Mouse (Mus musculus) liver, adult (tissue): ENCODE results near the gene Hamp.
"Not testable (repeated sequence)": the region's sequence is repeated elsewhere in the genome, so short reads cannot be mapped to it uniquely, and the experiment has no call there.

Experiments
- GATA4 ChIP-seq: IDR thresholded peaks from 2 replicates; pipeline ENCODE4 v1.6.1; 2014; ENCODE audit warnings: mild to moderate bottlenecking, low read length; ENCODE audit not compliant: insufficient replicate concordance

Gene Hamp

DNA sequence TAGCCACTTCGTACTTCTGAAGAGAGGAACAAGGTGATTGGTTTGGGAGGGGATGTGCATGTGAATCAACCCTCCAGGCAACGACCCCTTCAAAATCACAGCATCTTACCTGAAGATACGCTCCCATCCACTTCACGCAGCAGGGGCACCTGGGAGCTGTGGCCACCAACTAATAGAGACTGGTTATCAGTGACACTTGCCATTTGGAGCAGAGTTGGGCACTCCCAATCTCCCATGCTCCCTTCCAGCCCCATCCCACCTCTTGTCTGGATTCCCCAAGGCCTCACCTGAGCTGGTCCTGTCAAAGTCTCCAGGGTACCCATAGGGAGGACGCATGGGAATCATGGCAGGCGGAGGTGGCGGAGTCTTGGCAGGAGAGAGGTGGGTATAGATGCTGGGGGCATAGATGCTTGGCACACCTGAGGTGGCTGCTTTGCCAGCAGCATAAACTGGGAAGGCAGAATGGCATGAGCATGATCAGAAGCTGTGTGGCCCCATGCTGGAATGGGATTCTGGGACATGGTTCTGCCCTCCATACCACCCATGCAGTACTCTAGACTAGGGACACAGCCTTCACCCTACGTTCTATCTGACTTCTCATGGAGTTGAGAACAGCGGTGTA is 15.1 kb upstream of the Hamp start:
- no peak for TF ChIP-seq GATA4

DNA sequence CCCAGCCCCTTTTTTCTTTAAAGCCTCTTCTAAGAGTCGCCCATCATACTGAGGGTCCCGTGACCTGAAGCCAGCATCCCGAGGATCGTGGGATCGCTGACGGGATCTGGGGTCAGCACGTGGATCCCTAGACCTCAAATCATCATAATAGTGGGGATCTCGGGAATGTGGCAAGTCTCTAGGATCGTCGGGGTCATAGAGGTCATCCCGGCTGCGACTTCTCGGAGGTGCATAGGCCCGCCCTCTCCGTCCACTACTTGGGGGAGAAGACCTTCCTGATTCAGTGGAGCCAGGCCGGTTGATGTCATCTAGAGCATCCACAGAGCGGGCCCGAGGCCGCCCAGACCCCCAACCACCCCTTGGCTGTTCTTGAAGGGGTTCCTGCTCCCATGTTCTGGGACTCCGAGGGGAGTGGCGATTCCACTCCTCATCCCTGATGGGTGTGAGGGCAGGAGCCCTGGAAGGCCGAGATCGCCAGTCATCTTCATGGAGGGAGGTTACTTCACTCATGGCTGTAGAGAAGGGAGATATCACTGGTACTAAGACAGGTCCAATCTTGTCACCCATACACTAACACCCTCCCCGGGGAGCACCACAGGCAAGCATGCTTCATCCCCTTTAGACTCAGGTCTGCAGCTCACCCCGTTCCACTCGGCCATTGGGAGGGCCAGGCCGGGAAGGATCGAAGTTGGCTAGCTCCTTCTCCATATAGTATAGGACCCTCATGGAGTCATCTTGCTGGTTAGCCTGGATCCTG is 14.5 kb upstream of the Hamp start:
- no peak for TF ChIP-seq GATA4

DNA sequence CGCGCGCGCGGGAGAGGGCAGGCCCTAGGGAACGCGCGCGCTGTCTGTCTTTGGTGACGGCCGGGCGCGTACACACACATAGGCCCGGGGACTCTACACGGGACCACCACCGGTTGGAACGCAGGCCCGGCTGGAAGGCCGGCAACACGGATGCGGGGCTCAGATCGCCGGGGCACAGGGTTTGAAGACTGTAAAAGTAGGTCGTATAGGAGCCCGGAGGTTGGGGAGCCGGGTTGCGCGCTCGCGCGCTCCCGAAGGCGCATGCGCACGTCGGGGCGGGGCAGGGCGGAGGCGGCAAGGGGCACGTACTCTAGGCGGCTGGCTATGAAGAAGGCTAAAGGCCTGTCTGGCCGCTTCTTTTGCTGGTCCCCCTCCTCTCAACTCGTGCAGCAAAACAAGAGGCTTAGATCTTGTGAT is 13.5 kb upstream of the Hamp start:
- TF ChIP-seq GATA4, result peak; percentile 11; the same call in 1 of the 2 replicates

DNA sequence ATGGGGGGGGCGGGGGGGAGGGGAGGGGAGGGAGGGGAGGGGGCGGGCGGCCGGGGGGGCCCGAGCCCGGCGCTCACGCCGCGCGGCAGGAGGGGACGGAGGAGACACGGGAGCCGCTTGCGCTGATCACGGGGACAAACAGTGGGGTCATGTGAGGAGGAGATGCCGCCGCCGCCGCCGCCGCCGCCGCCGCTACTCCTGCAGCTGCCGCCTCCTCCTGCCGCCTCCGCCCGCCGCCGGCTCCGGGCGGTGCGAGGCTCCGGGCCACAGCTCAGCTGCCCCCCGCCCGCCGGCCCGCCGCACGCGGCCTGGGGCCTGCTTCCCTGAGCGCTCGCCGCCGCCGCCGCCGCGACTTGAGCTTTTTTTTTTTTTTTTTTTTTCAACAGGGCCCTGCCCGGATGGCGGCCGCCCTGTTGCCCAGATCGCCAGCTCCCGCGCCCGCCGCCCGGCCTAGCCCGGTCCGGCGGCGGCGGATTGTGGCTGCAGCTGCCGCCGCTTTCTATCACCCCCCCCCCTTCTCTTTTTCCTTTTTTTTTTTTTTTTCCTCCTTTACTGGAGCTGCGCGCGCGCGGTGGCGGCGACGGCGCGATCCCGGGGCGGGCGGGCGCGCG is 13.0 kb upstream of the Hamp start, which contains the start of gene Usf2:
TSS of gene Usf2 (minus strand) at position 48 of the 611 bp plus-strand sequence.
- TF ChIP-seq GATA4, result no peak

DNA sequence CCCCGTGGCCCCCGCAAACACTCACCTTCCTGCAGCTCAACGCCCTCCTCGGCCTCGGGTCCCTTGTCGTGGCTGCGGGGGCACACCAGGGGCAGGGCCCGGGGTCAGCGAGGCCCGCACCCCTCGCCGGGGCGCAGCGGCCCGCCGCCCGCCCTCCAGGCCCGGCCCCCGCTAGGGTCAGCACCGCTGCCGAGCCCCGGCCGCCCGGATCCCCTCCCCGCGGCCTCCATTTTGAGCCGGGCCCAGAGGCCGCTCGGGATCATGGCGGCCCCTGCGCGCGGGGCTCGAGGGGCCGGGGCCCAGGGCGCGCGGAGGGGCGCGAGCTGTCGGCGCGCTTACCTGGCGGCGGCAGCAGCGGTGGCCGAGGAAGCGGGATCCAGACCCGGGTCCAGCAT is 12.5 kb upstream of the Hamp start:
- TF ChIP-seq GATA4, result no peak

DNA sequence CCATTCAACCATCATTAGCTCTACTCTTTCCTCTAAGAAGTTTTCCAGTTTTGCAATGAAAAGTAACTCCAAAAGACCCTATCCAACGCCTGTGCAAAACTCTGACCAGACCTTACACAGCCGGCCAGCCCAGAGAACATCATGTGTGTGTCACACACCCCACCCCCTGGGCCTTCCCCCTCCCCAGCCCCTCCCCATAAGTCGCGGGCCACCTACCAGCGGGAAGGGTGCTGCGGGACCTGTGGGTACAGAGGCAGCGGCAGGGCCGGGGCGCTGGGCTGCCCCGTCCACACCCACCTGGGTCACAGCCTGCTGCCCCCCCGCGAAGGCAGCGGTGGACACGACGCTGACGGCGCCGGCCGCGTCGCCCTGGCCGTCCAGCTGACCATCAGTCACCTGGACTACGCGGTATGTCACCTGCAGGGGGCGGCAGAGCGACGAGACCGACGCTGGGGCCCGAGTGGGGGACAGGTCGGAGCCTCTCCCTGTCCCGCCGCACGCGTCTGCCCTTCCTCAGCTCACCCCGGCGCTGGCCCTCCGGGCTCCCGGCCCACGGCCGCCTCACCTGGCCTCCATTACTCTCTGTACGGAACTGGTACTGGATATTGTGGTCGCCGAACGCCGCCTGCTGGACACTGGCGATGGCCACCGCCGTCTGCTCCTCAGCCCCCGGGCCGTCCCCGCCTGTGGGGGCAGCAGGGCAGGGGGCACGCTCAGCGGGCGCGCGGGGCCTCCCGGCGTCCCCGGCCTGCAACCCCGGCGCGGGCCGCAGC is 11.9 kb upstream of the Hamp start:
- TF ChIP-seq GATA4, result no peak

DNA sequence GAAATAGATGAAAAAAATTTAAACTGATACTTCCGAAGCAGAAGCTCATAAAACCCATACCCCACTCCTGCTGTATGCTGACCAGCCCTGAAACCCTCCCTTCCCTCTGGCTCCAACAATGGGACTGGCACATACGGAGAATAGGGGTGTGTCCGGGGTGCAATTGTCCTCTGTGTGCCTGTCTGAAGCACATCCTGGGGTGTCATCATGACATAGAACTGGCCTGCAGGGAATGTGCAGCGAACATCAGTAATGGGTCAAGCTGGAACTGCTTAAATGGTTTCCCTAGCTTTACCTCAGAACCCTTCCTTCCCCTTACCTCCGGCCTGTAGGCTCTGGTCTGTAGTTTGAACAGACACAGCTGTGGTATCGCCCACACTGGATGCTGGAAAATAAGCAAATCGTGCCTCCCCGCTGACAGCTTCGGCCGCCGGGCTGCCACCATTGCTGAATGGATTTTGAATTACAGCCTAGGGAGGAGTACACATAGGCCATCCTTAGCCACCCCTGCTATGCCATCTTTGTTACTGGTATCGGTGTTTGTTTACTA is 11.2 kb upstream of the Hamp start:
- no peak for TF ChIP-seq GATA4

DNA sequence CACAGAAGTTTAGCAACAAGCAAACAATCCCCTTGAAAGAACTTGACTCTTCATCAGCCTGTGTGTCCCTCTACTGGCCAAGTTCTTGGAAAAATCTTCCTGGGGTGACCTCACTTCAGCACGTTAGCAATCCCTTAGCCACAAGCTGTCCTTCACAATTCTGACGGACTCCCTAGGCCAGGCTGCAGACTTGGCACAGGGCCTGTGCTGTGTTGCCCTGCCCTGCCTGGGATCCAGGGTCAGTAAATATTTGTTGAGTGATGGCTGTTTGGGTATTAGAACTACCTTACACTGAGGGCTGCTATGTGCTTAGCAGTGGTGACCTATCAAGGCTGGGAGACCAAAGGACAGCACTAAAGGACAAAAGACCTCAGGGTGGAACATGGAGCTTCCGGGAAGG is 10.2 kb upstream of the Hamp start:
- TF ChIP-seq GATA4, result no peak

DNA sequence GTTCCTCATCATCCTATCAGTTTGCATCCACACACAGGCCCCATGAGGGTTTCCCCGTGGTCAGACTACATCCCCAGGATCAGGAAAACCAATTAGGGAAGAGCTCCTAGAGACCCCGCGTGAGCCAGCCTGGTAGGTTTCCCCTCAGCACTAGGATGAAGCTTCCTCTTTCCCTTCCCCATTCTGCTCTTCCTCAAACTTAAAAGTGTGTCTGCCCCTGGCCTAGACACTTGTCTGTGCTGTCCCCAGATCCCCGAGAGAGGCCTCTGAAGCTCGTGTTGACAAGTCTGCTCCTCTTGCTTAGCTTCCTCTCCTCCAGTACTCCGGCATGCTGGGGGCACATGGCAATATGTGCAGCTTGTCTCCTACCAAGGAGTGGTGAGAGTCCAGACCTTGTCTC is 9.6 kb upstream of the Hamp start:
- TF ChIP-seq GATA4, result no peak

DNA sequence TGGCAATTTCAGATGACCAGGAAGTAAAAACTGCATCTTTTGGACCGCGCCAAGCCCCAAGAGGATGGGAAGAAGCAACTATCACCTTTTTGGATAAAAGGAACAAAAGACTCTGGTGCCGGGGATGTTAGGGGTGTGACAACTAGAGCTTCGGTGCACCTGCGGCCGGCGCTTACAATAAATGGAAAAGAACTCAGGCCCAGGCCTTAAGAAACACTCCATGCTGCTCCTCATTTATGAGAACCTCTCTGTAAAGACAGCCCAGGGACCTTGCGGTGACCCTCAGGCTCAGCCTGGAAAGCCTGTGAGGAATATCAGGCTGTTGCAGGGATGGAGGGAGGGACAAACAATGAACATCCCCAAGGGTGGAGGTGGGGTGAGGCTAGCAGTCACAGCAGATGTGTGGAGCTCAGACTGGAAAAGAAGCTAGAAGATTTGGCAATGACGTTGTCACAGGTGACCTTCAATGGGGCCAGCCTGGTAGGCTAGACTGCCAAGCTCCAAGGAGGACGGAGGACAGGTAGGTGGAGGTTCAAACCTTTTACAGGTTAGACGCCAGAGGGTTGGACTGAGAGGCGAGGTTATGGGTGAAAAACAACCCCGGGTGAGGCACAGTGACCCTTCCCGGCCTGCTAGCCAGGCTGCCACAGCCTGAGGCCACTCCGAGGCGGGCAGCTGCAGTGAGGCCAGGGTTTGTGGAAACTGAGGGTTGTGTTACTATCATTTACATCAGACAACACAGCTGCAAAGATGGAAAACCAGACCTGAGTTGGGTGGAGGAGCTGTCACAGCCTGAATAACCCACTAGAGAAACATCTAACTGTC is 8.8 kb upstream of the Hamp start:
- no peak for TF ChIP-seq GATA4

DNA sequence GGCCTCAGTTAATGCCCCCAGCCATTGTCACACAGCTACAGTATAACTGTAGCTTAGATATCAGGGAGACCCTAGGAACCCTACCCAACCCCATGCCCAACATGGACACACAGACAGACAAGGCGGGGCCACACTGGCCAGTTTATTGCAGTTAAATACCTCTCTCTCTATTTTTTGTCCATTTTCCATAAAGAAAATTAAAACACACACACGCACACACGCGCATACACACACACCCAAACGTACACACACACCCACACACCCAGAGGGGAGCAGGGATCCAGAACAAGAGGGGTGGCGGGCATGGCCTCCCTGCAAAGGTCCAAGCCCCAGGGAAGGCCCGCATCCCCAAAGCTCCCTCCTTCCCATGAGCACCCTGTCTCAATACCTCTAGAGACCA is 2.0 kb upstream of the Hamp start:
- no peak for TF ChIP-seq GATA4

DNA sequence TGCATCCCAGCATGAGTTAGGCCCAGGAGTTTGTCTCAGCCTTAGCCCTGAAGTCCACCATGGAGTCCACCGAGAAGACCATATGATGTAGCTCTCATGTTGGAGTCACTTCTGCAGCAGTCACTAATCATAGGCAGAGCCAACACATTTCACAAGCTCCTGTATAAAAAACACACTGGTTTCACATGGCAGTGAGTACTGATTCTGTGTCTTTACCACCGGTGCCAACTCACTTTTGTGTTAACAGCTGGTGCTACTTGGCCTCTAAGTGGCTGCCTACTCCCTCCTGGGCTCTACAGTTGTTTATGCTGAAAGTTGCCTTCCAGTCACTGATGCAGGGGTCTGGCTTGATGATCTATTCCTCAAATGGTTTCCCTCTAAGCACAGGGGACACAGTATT is 19.3 kb downstream of the Hamp start, which contains the start of gene Hamp2:
TSS of gene Hamp2 (minus strand) at position 101 of the 400 bp plus-strand sequence.
- TF ChIP-seq GATA4, result not testable (repeated sequence)

DNA sequence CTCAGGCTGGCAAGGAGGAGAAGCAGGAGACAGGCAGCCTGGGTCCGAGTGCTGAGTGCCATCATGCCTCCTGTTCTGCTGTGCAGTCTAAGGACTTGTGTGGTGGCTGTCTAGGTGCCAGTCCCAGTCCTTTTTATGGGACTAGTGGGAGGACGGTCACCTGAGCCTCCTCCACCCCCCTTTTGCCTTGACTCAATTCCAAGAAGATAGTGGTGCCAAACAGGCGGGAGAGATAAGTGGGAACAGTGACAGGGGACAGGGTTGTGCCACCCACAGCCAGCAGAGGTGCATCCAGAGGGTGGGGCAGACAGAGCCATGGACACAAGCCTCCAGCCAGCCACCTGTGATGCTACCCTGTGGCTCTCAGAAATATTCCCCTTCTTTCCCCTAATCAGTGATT is 19.8 kb downstream of the Hamp start:
- no peak for TF ChIP-seq GATA4

DNA sequence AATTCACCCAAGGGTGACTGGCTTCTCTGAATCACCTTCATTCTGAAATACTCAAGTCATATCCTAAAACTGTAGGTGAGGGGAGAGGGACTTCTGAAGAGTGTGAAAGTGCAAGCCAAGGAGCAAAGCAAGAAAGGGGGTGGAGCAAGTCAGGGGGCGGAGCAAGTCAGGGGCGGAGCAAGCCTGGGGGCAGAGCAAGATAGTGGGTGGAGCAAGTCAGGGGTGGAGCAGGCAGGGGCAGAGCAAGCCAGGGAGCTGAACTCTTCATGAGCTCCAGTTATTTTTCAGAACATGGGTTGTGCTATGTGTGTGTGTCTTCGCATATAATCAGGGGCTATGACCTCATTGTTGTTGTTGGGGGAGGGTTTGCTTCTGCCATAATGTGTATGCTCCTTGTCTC is 23.6 kb downstream of the Hamp start:
- TF ChIP-seq GATA4, result no peak
